Mouse (Mus musculus) kidney, embryonic 14.5 days (tissue): ENCODE measurements at regions not wholly inside any gene's neighbourhood (a gene's known extent, or its start where the extent isn't known, plus 50 kb on each side); places are given as distances from the start of the nearest gene placed in this dataset.

Experiments
- ATAC-seq: fragments of 200-750 bp; cut with Nextera tagmentation; 2 replicates; pipeline ENCODE4 v1.8.0; 2017; ENCODE audit warnings: moderate number of reproducible peaks, mild to moderate bottlenecking, moderate TSS enrichment, moderate library complexity; ENCODE audit not compliant: low FRiP score, low TSS enrichment
- H3K27ac ChIP-seq: fragments of 300-500 bp; sonication (generic); 2 replicates; pipeline ENCODE4 v1.5.1; 2014; ENCODE audit warnings: low read depth, mild to moderate bottlenecking, low read length, moderate library complexity, mixed read lengths
- H3K27me3 ChIP-seq: fragments of 300-500 bp; sonication (generic); 2 replicates; pipeline ENCODE4 v1.6.1; 2014; ENCODE audit warnings: mild to moderate bottlenecking, low read length; ENCODE audit not compliant: control insufficient read depth, insufficient read depth
- H3K36me3 ChIP-seq: fragments of 300-500 bp; sonication (generic); 2 replicates; pipeline ENCODE4 v1.6.1; 2014; ENCODE audit warnings: low read length, mixed read lengths; ENCODE audit not compliant: control insufficient read depth, insufficient read depth
- H3K4me1 ChIP-seq: fragments of 300-500 bp; sonication (generic); 2 replicates; pipeline ENCODE4 v1.6.1; 2014; ENCODE audit warnings: low read length, mixed read lengths; ENCODE audit not compliant: control insufficient read depth, insufficient read depth
- H3K4me2 ChIP-seq: fragments of 300-500 bp; sonication (generic); replicated peaks from 2 replicates; pipeline ENCODE4 v1.6.1; 2014; ENCODE audit warnings: low read depth, mild to moderate bottlenecking, low read length
- H3K4me3 ChIP-seq: fragments of 300-500 bp; sonication (generic); 2 replicates; pipeline ENCODE4 v1.5.1; 2014; ENCODE audit warnings: mild to moderate bottlenecking, low read length
- H3K9ac ChIP-seq: fragments of 300-500 bp; sonication (generic); 2 replicates; pipeline ENCODE4 v1.6.1; 2014; ENCODE audit warnings: low read depth, mild to moderate bottlenecking, low read length, moderate library complexity
- H3K9me3 ChIP-seq: fragments of 300-500 bp; sonication (generic); 2 replicates; pipeline ENCODE4 v1.6.1; 2016; ENCODE audit warnings: low read length; ENCODE audit not compliant: control insufficient read depth
- WGBS: fragments of 180-500 bp; shearing (Covaris S2); extraction: QIAGEN DNeasy Blood & Tissue Kit; methylation state at CpG from one replicate; pipeline ENCODE4 v1.1.7; 2014; 5-methylcytosine and 5-hydroxymethylcytosine counted together

GRCm38 (mm10) chr15:62395377-62395776 is 1449.6 kb downstream of the Gsdmc2 start:
- Histone ChIP-seq H3K9ac (no peak overlapping the region), H3K27ac (no peak overlapping the region), H3K4me3 (no peak overlapping the region), H3K4me2 (no peak overlapping the region), H3K27me3 (no peaks in the 10 kb centered on the region), H3K4me1 (no peaks in the 10 kb centered on the region), H3K9me3 (no peaks in the 10 kb centered on the region), H3K36me3 (no peaks in the 10 kb centered on the region)
- WGBS, result 92% methylated on average over 2 of the region's 2 CpGs
- no peak for ATAC-seq

- H3K27ac ChIP-seq, result no peak overlapping the region
- 71% methylated on average over 3 of the region's 3 CpGs for WGBS
These were observed 1451.6 kb downstream of the Gsdmc2 start for GRCm38 (mm10) chr15:62393416-62393815.

GRCm38 (mm10) chr15:62392839-62393238 is 1452.1 kb downstream of the Gsdmc2 start:
- Histone ChIP-seq H3K4me3 (no peak overlapping the region), H3K27ac (no peak overlapping the region), H3K27me3 (no peaks in the 10 kb centered on the region), H3K9me3 (no peaks in the 10 kb centered on the region), H3K4me1 (no peaks in the 10 kb centered on the region), H3K36me3 (no peaks in the 10 kb centered on the region), H3K9ac (no peak overlapping the region), H3K4me2 (no peak overlapping the region)
- no peak for ATAC-seq
- 71% methylated on average over 1 of the region's 1 CpGs for WGBS

More at GRCm38 (mm10) chr15:62393416-62393815, 1451.6 kb downstream of the Gsdmc2 start:
- H3K36me3 ChIP-seq, result no peaks in the 10 kb centered on the region
- H3K4me3 ChIP-seq, result no peak overlapping the region
- no peaks in the 10 kb centered on the region for H3K4me1 ChIP-seq
- H3K9ac ChIP-seq, result no peak overlapping the region
- H3K27me3 ChIP-seq, result no peaks in the 10 kb centered on the region
- H3K4me2 ChIP-seq, result no peak overlapping the region
- no peaks in the 10 kb centered on the region for H3K9me3 ChIP-seq
- no peak for ATAC-seq

- Histone ChIP-seq H3K4me2 (no peak overlapping the region), H3K9ac (no peak overlapping the region), H3K27ac (no peak overlapping the region), H3K36me3 (no peaks in the 10 kb centered on the region), H3K27me3 (no peaks in the 10 kb centered on the region), H3K4me3 (no peak overlapping the region), H3K9me3 (no peaks in the 10 kb centered on the region), H3K4me1 (no peaks in the 10 kb centered on the region)
- whole genome bisulfite sequencing, result 74% methylated on average over 3 of the region's 3 CpGs
- no peak for ATAC-seq
These were observed 1452.6 kb downstream of the Gsdmc2 start for GRCm38 (mm10) chr15:62392381-62392780.

GRCm38 (mm10) chr15:62389431-62390105 is 1455.4 kb downstream of the Gsdmc2 start:
- 91% methylated on average over 3 of the region's 3 CpGs for WGBS
- Histone ChIP-seq H3K27me3 (no peaks in the 10 kb centered on the region), H3K4me2 (no peak overlapping the region), H3K27ac (no peak overlapping the region), H3K36me3 (no peaks in the 10 kb centered on the region), H3K4me3 (no peak overlapping the region), H3K9me3 (no peaks in the 10 kb centered on the region), H3K4me1 (no peaks in the 10 kb centered on the region), H3K9ac (no peak overlapping the region)
- no peak for ATAC-seq

GRCm38 (mm10) chr15:62382233-62382632 is 1459.4 kb upstream of the A1bg start:
- ATAC-seq, result no peak

GRCm38 (mm10) chr15:62374641-62375040 is 1451.8 kb upstream of the A1bg start:
- no peaks in the 10 kb centered on the region for H3K4me1 ChIP-seq
- H3K36me3 ChIP-seq, result no peaks in the 10 kb centered on the region
- no peaks in the 10 kb centered on the region for H3K27me3 ChIP-seq
- no peak overlapping the region for H3K4me3 ChIP-seq
- no peaks in the 10 kb centered on the region for H3K9me3 ChIP-seq
- no peak overlapping the region for H3K4me2 ChIP-seq
- H3K9ac ChIP-seq, result no peak overlapping the region
- ATAC-seq, result no peak
- 93% methylated on average over 3 of the region's 3 CpGs for WGBS
- no peak overlapping the region for H3K27ac ChIP-seq

More at GRCm38 (mm10) chr15:62382233-62382632, 1459.4 kb upstream of the A1bg start:
- Histone ChIP-seq H3K9me3 (peaks cover 4% of the 10 kb centered on the region; the same call in 1 of the 2 replicates), H3K9ac (no peak overlapping the region), H3K36me3 (no peaks in the 10 kb centered on the region), H3K4me2 (no peak overlapping the region), H3K4me1 (no peaks in the 10 kb centered on the region), H3K4me3 (no peak overlapping the region), H3K27ac (no peak overlapping the region), H3K27me3 (no peaks in the 10 kb centered on the region)
- 85% methylated on average over 2 of the region's 2 CpGs for WGBS

- Histone ChIP-seq H3K4me3 (no peak overlapping the region), H3K27ac (no peak overlapping the region), H3K9ac (no peak overlapping the region), H3K4me2 (no peak overlapping the region), H3K4me1 (no peaks in the 10 kb centered on the region), H3K36me3 (no peaks in the 10 kb centered on the region), H3K9me3 (no peaks in the 10 kb centered on the region), H3K27me3 (no peaks in the 10 kb centered on the region)
- no peak for ATAC-seq
These were observed 1438.4 kb upstream of the A1bg start for GRCm38 (mm10) chr15:62361171-62361570.

- no peak for ATAC-seq
- Histone ChIP-seq H3K27ac (no peak overlapping the region), H3K9me3 (no peaks in the 10 kb centered on the region), H3K4me1 (no peaks in the 10 kb centered on the region), H3K27me3 (no peaks in the 10 kb centered on the region), H3K4me3 (no peak overlapping the region), H3K36me3 (no peaks in the 10 kb centered on the region), H3K4me2 (no peak overlapping the region), H3K9ac (no peak overlapping the region)
- 66% methylated on average over 8 of the region's 8 CpGs for WGBS
These were observed 1435.8 kb upstream of the A1bg start for GRCm38 (mm10) chr15:62358338-62359239.
